Mouse (Mus musculus): Measurements from ENCODE around the gene Rai14.

DNA sequence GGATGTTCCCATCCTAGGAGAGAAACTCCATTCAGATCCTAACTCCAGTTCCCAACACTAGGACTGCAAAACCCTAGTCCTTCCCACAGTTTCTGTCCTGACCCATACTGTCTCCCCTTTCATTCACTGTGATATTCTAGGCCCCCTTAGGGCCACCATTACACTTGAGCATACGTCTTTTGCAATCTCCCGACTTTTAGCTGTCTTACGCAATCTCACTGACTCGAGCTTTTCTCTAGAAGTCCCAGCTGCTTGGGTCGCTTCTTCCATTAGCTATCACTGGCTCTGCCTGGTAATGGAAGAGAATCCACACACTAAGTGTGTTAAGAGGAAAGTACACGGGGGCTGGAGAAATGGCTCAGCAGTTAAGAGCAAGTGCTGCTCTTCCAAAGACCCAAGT lies 121.3 kb downstream of the Rai14 start:
- TF ChIP-seq CTCF (IDR thresholded peaks at IDR 0.05; ENCODE audit: insufficient read depth, low read depth, low read length) = no peak
- TF ChIP-seq POLR2A (IDR thresholded peaks at IDR 0.05; ENCODE audit: insufficient read depth, low read depth, low read length) = no peak

Data from olfactory bulb, adult 2 months (tissue).